Mouse (Mus musculus): ENCODE measurements around the gene Samd10.

DNA sequence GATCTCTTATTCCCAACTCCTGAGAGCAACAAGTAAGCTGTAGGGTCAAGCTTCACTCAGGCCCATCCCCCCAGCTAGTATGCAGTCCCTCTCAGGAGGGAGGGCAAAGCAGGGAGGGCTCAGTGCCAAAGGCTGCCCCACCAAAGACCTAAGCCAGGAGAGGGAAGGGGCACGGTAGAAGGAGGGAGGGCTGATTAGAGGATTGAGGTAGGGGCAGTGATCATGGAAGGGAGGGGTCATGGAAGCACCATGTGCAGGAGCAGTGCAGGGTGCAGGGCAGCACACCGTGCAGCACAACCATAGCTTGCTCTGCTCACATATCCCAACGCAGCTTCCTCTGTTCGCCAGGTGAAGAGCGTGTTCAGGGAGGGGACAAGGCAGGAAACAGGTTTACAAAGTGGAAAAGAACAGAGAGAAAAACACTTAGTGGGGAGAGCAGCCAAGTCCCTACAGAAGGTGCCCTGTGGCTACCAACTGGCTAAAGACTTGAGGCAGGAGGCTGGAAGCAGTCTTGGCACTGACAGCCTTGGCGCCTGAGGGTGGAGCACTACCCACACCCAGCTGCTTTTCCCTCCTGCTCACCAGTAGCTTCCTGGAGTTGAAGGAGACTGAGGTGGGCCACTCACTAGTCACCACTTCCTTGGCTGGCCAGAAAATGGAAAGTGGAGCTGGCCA, 28.0 kb downstream of the Samd10 start:
- TF ChIP-seq CTCF (IDR thresholded peaks at IDR 0.05; ENCODE audit: low read depth): no peak
- TF ChIP-seq EP300 (IDR thresholded peaks at IDR 0.05; ENCODE audit: low read depth): no peak
